Mouse (Mus musculus): ENCODE data around the gene Frmd4a.

GRCm38 (mm10) chr2:4601034-4601890 lies 583.7 kb downstream of the Frmd4a start:
- TF ChIP-seq POLR2A (IDR thresholded peaks at IDR 0.05; ENCODE audit: low read depth, low read length) (no peak), CTCF (IDR thresholded peaks at IDR 0.05; ENCODE audit: extremely low read depth, insufficient read depth, insufficient read length, insufficient replicate concordance) (peak; percentile 27; the same call in 1 of the 2 replicates)

Measured in spleen, adult 2 months (tissue).